Mouse (Mus musculus) cerebellum, adult 18-20 months (tissue): ENCODE results near the gene Ccdc148.

Experiments used
- DNase-seq, 2 experiments: peaks; one replicate each; pipeline ENCODE4 v3.0.0; 2021

Gene Ccdc148

GRCm38 (mm10) chr2:58773833-58774232, 386.6 kb downstream of the Ccdc148 start:
- DNase-seq, result no peak
